Mouse (Mus musculus) forebrain, embryonic 13.5 days (tissue): ENCODE data around the gene Tenm2. TPM values are rescaled to one million over a fixed set of nuclear protein-coding genes. Genes with fewer than 3 reads are reported as not detected.

Source experiments
- ATAC-seq: fragments of 200-750 bp; cut with Nextera tagmentation; 2 replicates; pipeline ENCODE4 v1.8.0; 2017
- H3K27ac ChIP-seq: fragments of 300-500 bp; sonication (generic); 2 replicates; pipeline ENCODE4 v1.5.1; 2015; ENCODE audit warnings: inconsistent platforms, mild to moderate bottlenecking, moderate library complexity
- H3K27me3 ChIP-seq: fragments of 300-500 bp; sonication (generic); 2 replicates; pipeline ENCODE4 v1.6.1; 2015; ENCODE audit warnings: mild to moderate bottlenecking, inconsistent platforms
- H3K36me3 ChIP-seq: fragments of 300-500 bp; sonication (generic); 2 replicates; pipeline ENCODE4 v1.6.1; 2015; ENCODE audit warnings: mild to moderate bottlenecking, inconsistent platforms; ENCODE audit not compliant: poor library complexity, severe bottlenecking
- H3K4me1 ChIP-seq: fragments of 300-500 bp; sonication (generic); 2 replicates; pipeline ENCODE4 v1.6.1; 2015; ENCODE audit warnings: inconsistent platforms
- H3K4me2 ChIP-seq: fragments of 300-500 bp; sonication (generic); 2 replicates; pipeline ENCODE4 v1.6.1; 2015; ENCODE audit warnings: inconsistent platforms, mild to moderate bottlenecking, moderate library complexity
- H3K4me3 ChIP-seq: fragments of 300-500 bp; sonication (generic); 2 replicates; pipeline ENCODE4 v1.5.1; 2015; ENCODE audit warnings: mild to moderate bottlenecking, inconsistent platforms
- H3K9ac ChIP-seq: fragments of 300-500 bp; sonication (generic); 2 replicates; pipeline ENCODE4 v1.6.1; 2015; ENCODE audit warnings: mild to moderate bottlenecking, inconsistent platforms
- H3K9me3 ChIP-seq: fragments of 300-500 bp; sonication (generic); replicated peaks from 2 replicates; pipeline ENCODE4 v1.6.1; 2016; ENCODE audit warnings: inconsistent platforms
- WGBS: fragments of 180-500 bp; shearing (Covaris S2); methylation state at CpG from one replicate; pipeline ENCODE4 v1.1.7; 2015; 5-methylcytosine and 5-hydroxymethylcytosine counted together
- polyA plus RNA-seq: library from polyadenylated mRNA; unstranded; fragments of >200 nt; fragmentation: Nextera tagmentation; extraction: Ambion mirVana; gene quantifications from 2 replicates; pipeline ENCODE4 v1.2.1, GENCODE M21; 2015

Tenm2 gene
- 16.3 and 18.2 TPM in 2 replicates for polyA plus RNA-seq

DNA sequence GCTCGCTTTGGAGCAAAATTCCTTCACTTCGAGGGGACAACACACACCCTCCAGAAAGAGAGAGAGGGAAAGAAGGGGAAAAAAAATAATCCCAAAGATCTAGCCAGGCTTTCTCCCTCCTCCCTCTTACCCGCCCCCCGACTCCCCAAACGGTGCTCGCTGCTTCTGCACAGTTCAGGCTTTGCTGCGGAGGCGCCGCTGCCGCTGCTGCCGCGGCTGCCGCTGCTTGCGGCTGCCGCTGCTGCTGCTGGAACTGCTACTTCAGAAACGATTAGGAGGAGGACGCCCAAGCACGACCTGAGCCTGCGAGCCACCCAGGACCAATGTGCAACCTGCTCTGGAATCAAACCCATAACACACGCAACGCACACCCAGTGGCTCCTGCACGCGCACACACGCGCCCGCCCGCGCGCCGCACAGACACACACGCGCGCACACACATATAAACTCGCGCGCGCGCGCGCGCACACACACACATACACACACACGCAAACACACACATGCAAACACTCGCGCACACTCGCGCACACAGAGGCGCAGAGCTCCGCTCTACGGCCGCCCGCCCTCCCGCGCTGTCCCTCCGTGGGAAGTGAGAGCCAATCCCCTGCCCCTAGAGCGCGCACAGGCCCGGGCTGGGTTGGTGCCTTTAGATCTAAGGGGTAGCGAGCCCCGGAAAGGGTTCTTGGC is at the start of gene Tenm2:
TSS of gene Tenm2 (minus strand) at position 51 of the 687 bp plus-strand sequence.
- Histone ChIP-seq H3K9me3 (no peaks in the 10 kb centered on the region), H3K36me3 (no peaks in the 10 kb centered on the region), H3K27ac (peak within 1 kb of the TSS; percentile 93), H3K4me2 (peak within 1 kb of the TSS; percentile 71), H3K4me3 (peak within 1 kb of the TSS; percentile 70), H3K4me1 (peaks cover 16% of the 10 kb centered on the region), H3K27me3 (peaks cover 11% of the 10 kb centered on the region; the same call in 1 of the 2 replicates), H3K9ac (peak within 1 kb of the TSS; percentile 77)
- 0% methylated on average over 47 of the region's 59 CpGs for WGBS
- peak; percentile 95 for ATAC-seq

GRCm38 (mm10) chr11:37285186-37285585 is 49.4 kb upstream of the Tenm2 start:
- H3K9me3 ChIP-seq: no peaks in the 10 kb centered on the region; the same call in 1 of the 2 replicates
- no peaks in the 10 kb centered on the region for H3K4me1 ChIP-seq

GRCm38 (mm10) chr11:37248796-37249195 is 13.0 kb upstream of the Tenm2 start:
- Histone ChIP-seq H3K9me3 (no peaks in the 10 kb centered on the region), H3K4me3 (no peak overlapping the region), H3K36me3 (no peaks in the 10 kb centered on the region), H3K4me2 (no peak overlapping the region), H3K9ac (no peak overlapping the region), H3K27me3 (no peaks in the 10 kb centered on the region), H3K4me1 (no peaks in the 10 kb centered on the region), H3K27ac (no peak overlapping the region)
- 77% methylated on average over 2 of the region's 2 CpGs for WGBS
- ATAC-seq: no peak

More at GRCm38 (mm10) chr11:37285186-37285585, 49.4 kb upstream of the Tenm2 start:
- no peak for ATAC-seq
- no peak overlapping the region for H3K4me2 ChIP-seq
- no peak overlapping the region for H3K4me3 ChIP-seq
- H3K36me3 ChIP-seq: no peaks in the 10 kb centered on the region
- H3K9ac ChIP-seq: no peak overlapping the region
- no peaks in the 10 kb centered on the region for H3K27me3 ChIP-seq
- H3K27ac ChIP-seq: no peak overlapping the region
- WGBS: 81% methylated on average over 2 of the region's 2 CpGs

GRCm38 (mm10) chr11:37237096-37237725 is 1.4 kb upstream of the Tenm2 start:
- Histone ChIP-seq H3K4me3 (peak overlapping the region; percentile 70), H3K27ac (peak overlapping the region; percentile 93), H3K4me1 (peaks cover 16% of the 10 kb centered on the region), H3K4me2 (peak overlapping the region; percentile 71), H3K27me3 (peaks cover 8% of the 10 kb centered on the region; the same call in 1 of the 2 replicates), H3K36me3 (no peaks in the 10 kb centered on the region), H3K9me3 (no peaks in the 10 kb centered on the region), H3K9ac (peak overlapping the region; percentile 77)
- WGBS: 29% methylated on average over 7 of the region's 7 CpGs
- peak; percentile 54 for ATAC-seq

- peaks cover 16% of the 10 kb centered on the region for H3K4me1 ChIP-seq
- H3K27me3 ChIP-seq: peaks cover 8% of the 10 kb centered on the region; the same call in 1 of the 2 replicates
- H3K9me3 ChIP-seq: no peaks in the 10 kb centered on the region
- peak overlapping the region; percentile 77 for H3K9ac ChIP-seq
- under 1% methylated on average over 31 of the region's 31 CpGs for WGBS
- H3K4me3 ChIP-seq: peak overlapping the region; percentile 70
- H3K4me2 ChIP-seq: peak overlapping the region; percentile 71
- peak overlapping the region; percentile 93 for H3K27ac ChIP-seq
- H3K36me3 ChIP-seq: no peaks in the 10 kb centered on the region
- ATAC-seq: peak; percentile 81
Observed at GRCm38 (mm10) chr11:37236601-37237083, 878 bp upstream of the Tenm2 start.

GRCm38 (mm10) chr11:37235021-37235795 is 556 bp downstream of the Tenm2 start:
- no peak for ATAC-seq
- Histone ChIP-seq H3K4me2 (peak overlapping the region; percentile 71), H3K27me3 (peaks cover 11% of the 10 kb centered on the region; the same call in 1 of the 2 replicates), H3K36me3 (no peaks in the 10 kb centered on the region), H3K4me3 (peak overlapping the region; percentile 70), H3K9me3 (no peaks in the 10 kb centered on the region), H3K27ac (peak overlapping the region; percentile 93), H3K9ac (peak overlapping the region; percentile 77), H3K4me1 (peaks cover 16% of the 10 kb centered on the region)
- 6% methylated on average over 18 of the region's 18 CpGs for WGBS

- Histone ChIP-seq H3K36me3 (no peaks in the 10 kb centered on the region), H3K27me3 (0 out of 2 replicates have a peak, but pooled peaks cover 3% of the 10 kb centered on the region), H3K4me1 (no peaks in the 10 kb centered on the region), H3K4me2 (no peak overlapping the region), H3K9ac (no peak overlapping the region), H3K9me3 (no peaks in the 10 kb centered on the region), H3K4me3 (no peak overlapping the region), H3K27ac (no peak overlapping the region)
- no peak for ATAC-seq
- WGBS: 76% methylated on average over 1 of the region's 1 CpGs
Observed at GRCm38 (mm10) chr11:37227404-37227803, 8.4 kb downstream of the Tenm2 start.

DNA sequence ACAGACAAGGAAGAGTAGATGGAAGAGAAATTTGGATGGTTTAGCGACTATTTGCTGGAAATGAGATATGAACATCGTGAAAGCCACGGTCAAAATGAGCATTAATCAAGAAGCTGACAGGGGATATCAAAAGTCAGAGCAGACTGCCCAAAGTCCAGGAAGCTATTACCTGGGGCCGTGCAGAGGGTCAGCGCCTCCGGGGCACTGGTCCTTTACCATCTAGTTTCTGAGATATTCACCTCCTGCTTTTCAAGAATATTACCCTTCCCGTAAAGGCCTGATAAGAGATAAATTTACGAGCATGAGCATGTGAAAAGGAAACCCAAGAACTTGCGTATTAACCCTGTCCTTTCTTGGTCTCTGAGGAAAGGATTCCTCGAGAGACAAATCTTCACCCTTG is 8.8 kb downstream of the Tenm2 start:
- 0 out of 2 replicates have a peak, but pooled peaks cover 3% of the 10 kb centered on the region for H3K27me3 ChIP-seq
- 92% methylated on average over 10 of the region's 10 CpGs for WGBS
- H3K4me1 ChIP-seq: no peaks in the 10 kb centered on the region
- H3K4me2 ChIP-seq: no peak overlapping the region
- no peak overlapping the region for H3K4me3 ChIP-seq
- ATAC-seq: no peak
- H3K9me3 ChIP-seq: no peaks in the 10 kb centered on the region
- no peaks in the 10 kb centered on the region for H3K36me3 ChIP-seq
- H3K27ac ChIP-seq: no peak overlapping the region
- H3K9ac ChIP-seq: no peak overlapping the region

DNA sequence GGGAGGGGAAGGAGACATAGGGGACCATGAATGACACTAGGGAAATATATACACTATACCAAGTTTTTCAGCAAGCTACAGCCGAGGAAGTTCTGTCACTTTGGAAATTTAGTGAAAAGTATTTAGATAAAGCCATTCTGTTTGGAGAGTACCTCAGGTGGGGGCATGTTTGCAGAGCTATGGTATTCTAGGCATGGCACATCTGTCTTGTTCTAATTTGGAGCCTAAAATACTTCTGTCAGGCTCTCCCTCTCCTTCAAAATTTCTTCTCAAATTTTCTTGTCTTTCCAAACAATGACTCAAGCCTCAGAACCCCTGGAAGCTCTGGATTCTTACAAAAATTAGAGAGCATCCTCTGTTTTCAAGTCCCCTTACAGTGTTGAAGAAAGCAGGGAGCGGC is 13.0 kb downstream of the Tenm2 start:
- no peak overlapping the region for H3K4me3 ChIP-seq
- no peaks in the 10 kb centered on the region for H3K27me3 ChIP-seq
- ATAC-seq: no peak
- no peak overlapping the region for H3K9ac ChIP-seq
- H3K4me1 ChIP-seq: no peaks in the 10 kb centered on the region
- no peaks in the 10 kb centered on the region for H3K36me3 ChIP-seq
- H3K4me2 ChIP-seq: no peak overlapping the region
- WGBS: 79% methylated on average over 2 of the region's 2 CpGs
- no peaks in the 10 kb centered on the region for H3K9me3 ChIP-seq
- no peak overlapping the region for H3K27ac ChIP-seq

- no peak overlapping the region for H3K4me2 ChIP-seq
- H3K4me3 ChIP-seq: no peak overlapping the region
- H3K4me1 ChIP-seq: no peaks in the 10 kb centered on the region
- H3K36me3 ChIP-seq: no peaks in the 10 kb centered on the region
- no peak for ATAC-seq
- H3K9ac ChIP-seq: no peak overlapping the region
- no peak overlapping the region for H3K27ac ChIP-seq
- 87% methylated on average over 2 of the region's 2 CpGs for WGBS
- no peaks in the 10 kb centered on the region for H3K27me3 ChIP-seq
- H3K9me3 ChIP-seq: no peaks in the 10 kb centered on the region
Observed at GRCm38 (mm10) chr11:37222056-37222455, 13.7 kb downstream of the Tenm2 start.

- Histone ChIP-seq H3K4me2 (no peak overlapping the region), H3K27me3 (no peaks in the 10 kb centered on the region), H3K9ac (no peak overlapping the region), H3K27ac (no peak overlapping the region), H3K4me3 (no peak overlapping the region), H3K36me3 (no peaks in the 10 kb centered on the region), H3K4me1 (no peaks in the 10 kb centered on the region), H3K9me3 (no peaks in the 10 kb centered on the region)
- no peak for ATAC-seq
- 71% methylated on average over 6 of the region's 6 CpGs for WGBS
Observed at GRCm38 (mm10) chr11:37220921-37221320, 14.8 kb downstream of the Tenm2 start.

GRCm38 (mm10) chr11:37186132-37186531 is 49.6 kb downstream of the Tenm2 start:
- WGBS: 13% methylated on average over 3 of the region's 3 CpGs
- Histone ChIP-seq H3K9ac (no peak overlapping the region), H3K4me1 (no peaks in the 10 kb centered on the region), H3K9me3 (no peaks in the 10 kb centered on the region), H3K36me3 (no peaks in the 10 kb centered on the region), H3K27ac (no peak overlapping the region), H3K4me2 (no peak overlapping the region), H3K27me3 (no peaks in the 10 kb centered on the region), H3K4me3 (no peak overlapping the region)
- peak; percentile 43; the same call in 1 of the 2 replicates for ATAC-seq
